Mouse (Mus musculus) liver, postnatal 0 days (tissue): ENCODE data around the gene Gm20388.

Experiments used
- CTCF ChIP-seq: sonication (generic); IDR thresholded peaks from 2 replicates; pipeline ENCODE4 v1.5.1; 2016; ENCODE audit warnings: antibody characterized with exemption, low read depth
- EP300 ChIP-seq: IDR thresholded peaks from 2 replicates; pipeline ENCODE4 v1.6.1; 2016; ENCODE audit warnings: antibody characterized with exemption, low read depth, mild to moderate bottlenecking

GRCm38 (mm10) chr8:122725187-122725586, 2814.5 kb downstream of the Gm20388 start:
- TF ChIP-seq CTCF (no peak), EP300 (no peak)
